Mouse (Mus musculus) G1E (cell line): ENCODE data around the gene Polr3f.

Experiments
- CTCF ChIP-seq: IDR thresholded peaks from 2 replicates; pipeline ENCODE4 v1.5.1; 2012; ENCODE audit warnings: low read depth, low read length, inconsistent platforms, mixed read lengths
- GATA1 ChIP-seq: IDR thresholded peaks from 2 replicates; pipeline ENCODE4 v1.6.1; 2012; ENCODE audit warnings: borderline replicate concordance, low read length, inconsistent platforms, mixed read lengths
- GATA2 ChIP-seq: IDR thresholded peaks from 2 replicates; pipeline ENCODE4 v1.6.1; 2012; ENCODE audit warnings: low read depth, low read length, inconsistent platforms, borderline replicate concordance
- TAL1 ChIP-seq: conservative IDR thresholded peaks from 2 replicates; pipeline ENCODE4 v1.6.1; 2012; ENCODE audit warnings: low read depth, low read length, inconsistent platforms, mixed read lengths

- TF ChIP-seq CTCF = no peak
- TF ChIP-seq GATA1 = no peak
- no peak for TF ChIP-seq TAL1
- TF ChIP-seq GATA2 = no peak
Observed at GRCm38 (mm10) chr2:144502134-144502533, 25.4 kb upstream of the Polr3f start.
